In genomic region chr14:26303111-26303510, GRCm38 (mm10) we compare ENCODE assay signal across 9 mouse cellular contexts. TPM values are rescaled to one million over a fixed set of nuclear protein-coding genes. Genes with fewer than 3 reads are reported as not detected.
DNase-seq lines count a peak whose midpoint lies in the region; ATAC-seq and TF ChIP-seq lines count a peak whose summit lies in the region.
"Had no signal": no experiment of that assay in that cellular context is flagged by ENCODE, and none has a peak within 500 bp of the region (broad histone marks: within the 10 kb centered on the region; RNA-seq: fewer than 3 reads in every experiment).

No protein-coding gene starts in this region.

- H3K4me1 ChIP-seq in stomach, postnatal 0 days (replicated peaks; ENCODE audit: control insufficient read depth, insufficient read depth), result no peaks in the 10 kb centered on the region
- H3K4me1 ChIP-seq: limb, embryonic 13.5 days had no signal

- no peak overlapping the region for H3K9ac ChIP-seq in stomach, postnatal 0 days (ENCODE audit: low read length)
- H3K9ac ChIP-seq: limb, embryonic 13.5 days had no signal

- peak; percentile 46 for DNase-seq in adrenal gland, adult 2 months
- DNase-seq in adrenal gland, postnatal 25 days, result no peak
- peak; percentile 65 for DNase-seq in A20 (ENCODE audit: low read depth, low spot score)
- peak; percentile 20 to 28 for DNase-seq in cerebellum, adult 18-20 months
- DNase-seq in frontal cortex, postnatal 36 days (ENCODE audit: low spot score in 2 of 2), result peak; percentile 46 to 90
- DNase-seq in layer of hippocampus, adult 2 months (ENCODE audit: low spot score in 2 of 2), result peak; percentile 74 to 76
- DNase-seq in stomach, postnatal 0 days (ENCODE audit: low spot score), result peak; percentile 41

- no peak overlapping the region for H3K4me2 ChIP-seq in stomach, postnatal 0 days (replicated peaks; ENCODE audit: low read depth)
- H3K4me2 ChIP-seq: limb, embryonic 13.5 days had no signal

- no peak overlapping the region for H3K4me3 ChIP-seq in layer of hippocampus, adult 2 months
- H3K4me3 ChIP-seq in stomach, postnatal 0 days (ENCODE audit: low read depth, low read length), result no peak overlapping the region
- H3K4me3 ChIP-seq: limb, embryonic 13.5 days had no signal

- ATAC-seq in megakaryocyte progenitor cell, adult 5-6 weeks (replicated peaks; ENCODE audit: poor library complexity), result peak; percentile 64
- peak; percentile 70; the same call in 1 of the 2 replicates for ATAC-seq in stomach, postnatal 0 days (ENCODE audit: low FRiP score, low TSS enrichment)

- no peak for TF ChIP-seq EP300 in stomach, postnatal 0 days (optimal IDR thresholded peaks at IDR 0.05)

- H3K27me3 ChIP-seq in stomach, postnatal 0 days (ENCODE audit: control insufficient read depth, insufficient read depth, low read length), result no peaks in the 10 kb centered on the region
- H3K27me3 ChIP-seq: limb, embryonic 13.5 days had no signal

- peak; percentile 92 for TF ChIP-seq CTCF in layer of hippocampus, adult 2 months (conservative IDR thresholded peaks at IDR 0.05)
- peak; percentile 95 for TF ChIP-seq CTCF in stomach, postnatal 0 days (IDR thresholded peaks at IDR 0.05; ENCODE audit: low read depth)

- no peak overlapping the region for H3K27ac ChIP-seq in layer of hippocampus, adult 2 months
- H3K27ac ChIP-seq in stomach, postnatal 0 days (replicated peaks), result no peak overlapping the region
- H3K27ac ChIP-seq: limb, embryonic 13.5 days had no signal

- H3K9me3 ChIP-seq in stomach, postnatal 0 days (ENCODE audit: control insufficient read depth, low read length), result no peaks in the 10 kb centered on the region
- H3K9me3 ChIP-seq: limb, embryonic 13.5 days had no signal

- 29% methylated on average over 2 of the region's 2 CpGs for WGBS in stomach, postnatal 0 days

- H3K36me3 ChIP-seq in stomach, postnatal 0 days (ENCODE audit: control insufficient read depth, insufficient read depth, low read length), result no peaks in the 10 kb centered on the region
- H3K36me3 ChIP-seq: limb, embryonic 13.5 days had no signal

RNA-seq across cellular contexts. Expression of gene Duxbl3, which starts 45.3 kb away (rescaled TPM):
- total RNA-seq in adrenal gland, adult 2 months (2021), result under 1 TPM; 0.38 to 0.46 TPM
- not detected in 2 replicates for polyA plus RNA-seq in adrenal gland, adult 2 months (2012; rRNA removed)
- total RNA-seq in adrenal gland, postnatal 25 days (2021), result 1.1 TPM in 1 of 2 replicates, not detected in the other
- 1 to 10 TPM; 1.5 to 2.0 TPM for total RNA-seq in layer of hippocampus, adult 2 months (2021)
- total RNA-seq in megakaryocyte progenitor cell, adult 5-6 weeks (2015), result not detected in 2 replicates
- not detected in 2 replicates for total RNA-seq in megakaryocyte progenitor cell, adult 5-6 weeks (2017)
- 1.5 and 2.2 TPM in 2 replicates for polyA plus RNA-seq in stomach, postnatal 0 days (2015; fragmentation: Nextera tagmentation; extraction: Ambion mirVana)
